Mouse (Mus musculus) gastrocnemius, adult 18-20 months (tissue): ENCODE data around the gene Mup6. TPM values are rescaled to one million over a fixed set of nuclear protein-coding genes. Genes with fewer than 3 reads are reported as not detected.
"Not testable (repeated sequence)": the region's sequence is repeated elsewhere in the genome, so short reads cannot be mapped to it uniquely, and the experiment has no call there.

Source experiments
- DNase-seq: peaks from one replicate; pipeline ENCODE4 v3.0.0; 2021; ENCODE audit warnings: low spot score
- long read RNA-seq, 2 experiments: library from polyadenylated mRNA; stranded (forward); transcript quantifications; one replicate each; pipeline ENCODE4 v2.0.0; 2021
- total RNA-seq, 2 experiments: library from RNA; stranded (reverse); gene quantifications; 2 replicates each; pipeline ENCODE4 v1.2.3; 2021

The Mup6 gene
- total RNA-seq: not detected
- long read RNA-seq, experiment 1: 0 reads
- long read RNA-seq, experiment 2: 0 reads

GRCm38 (mm10) chr4:59963405-59964344, at the start of gene Mup6:
Mup6 (plus strand) TSS chr4:59964294.
- no peak for DNase-seq

GRCm38 (mm10) chr4:59914608-59915403, 49.3 kb upstream of the Mup6 start, which contains the start of gene Slc46a2:
Slc46a2 (minus strand) TSS chr4:59915056.
- no peak for DNase-seq

- no peak for DNase-seq
Measured at GRCm38 (mm10) chr4:59917966-59918365, 46.1 kb upstream of the Mup6 start.

- DNase-seq: no peak
Measured at GRCm38 (mm10) chr4:59925082-59925481, 39.0 kb upstream of the Mup6 start.

- no peak for DNase-seq
Measured at GRCm38 (mm10) chr4:59927666-59928065, 36.4 kb upstream of the Mup6 start.

- peak; percentile 56 for DNase-seq
Measured at GRCm38 (mm10) chr4:59928347-59928746, 35.7 kb upstream of the Mup6 start.

- no peak for DNase-seq
Measured at GRCm38 (mm10) chr4:59932505-59933281, 31.4 kb upstream of the Mup6 start.

- no peak for DNase-seq
Measured at GRCm38 (mm10) chr4:59937543-59937942, 26.6 kb upstream of the Mup6 start.

- no peak for DNase-seq
Measured at GRCm38 (mm10) chr4:59960610-59961009, 3.5 kb upstream of the Mup6 start, which contains the start of gene Mup4. Mup4 (minus strand) TSS chr4:59960710.

- DNase-seq: not testable (repeated sequence)
Measured at GRCm38 (mm10) chr4:59997894-59998293, 33.8 kb downstream of the Mup6 start.

GRCm38 (mm10) chr4:60020141-60020540, 56.0 kb downstream of the Mup6 start:
- DNase-seq: not testable (repeated sequence)

GRCm38 (mm10) chr4:60029334-60030111, 65.4 kb downstream of the Mup6 start:
- not testable (repeated sequence) for DNase-seq

Other genes with a start within 250 kb of the Mup6 start
- 1 to 10 TPM; 2.6 to 3.3 TPM for gene Inip, start 162.7 kb upstream of the Mup6 start, total RNA-seq
- gene Snx30, start 158.5 kb upstream of the Mup6 start, total RNA-seq: 1 to 10 TPM; 2.9 to 3.7 TPM
- not detected for gene Slc46a2, start 49.2 kb upstream of the Mup6 start, total RNA-seq
- not detected for gene Mup4, start 3.6 kb upstream of the Mup6 start, total RNA-seq
- 1 to 10 TPM in 1 of 2 experiments, not detected in 1; 4.0 TPM for gene Mup7, start 106.2 kb downstream of the Mup6 start, total RNA-seq
- gene Mup2, start 190.0 kb downstream of the Mup6 start, total RNA-seq: not detected